Mouse (Mus musculus) frontal cortex, adult (tissue): ENCODE results near the gene Atxn7l1.

Experiments
- ATAC-seq: cut with Nextera tagmentation; 2 replicates; pipeline ENCODE4 v1.9.2; 2017; ENCODE audit warnings: mild to moderate bottlenecking, moderate library complexity, mixed read lengths; ENCODE audit not compliant: low TSS enrichment

Gene Atxn7l1

GRCm38 (mm10) chr12:33273147-33273546 is 125.7 kb downstream of the Atxn7l1 start:
- ATAC-seq = peak; percentile 21; the same call in 1 of the 2 replicates

GRCm38 (mm10) chr12:33273668-33274067 is 126.2 kb downstream of the Atxn7l1 start:
- peak; percentile 66 for ATAC-seq

DNA sequence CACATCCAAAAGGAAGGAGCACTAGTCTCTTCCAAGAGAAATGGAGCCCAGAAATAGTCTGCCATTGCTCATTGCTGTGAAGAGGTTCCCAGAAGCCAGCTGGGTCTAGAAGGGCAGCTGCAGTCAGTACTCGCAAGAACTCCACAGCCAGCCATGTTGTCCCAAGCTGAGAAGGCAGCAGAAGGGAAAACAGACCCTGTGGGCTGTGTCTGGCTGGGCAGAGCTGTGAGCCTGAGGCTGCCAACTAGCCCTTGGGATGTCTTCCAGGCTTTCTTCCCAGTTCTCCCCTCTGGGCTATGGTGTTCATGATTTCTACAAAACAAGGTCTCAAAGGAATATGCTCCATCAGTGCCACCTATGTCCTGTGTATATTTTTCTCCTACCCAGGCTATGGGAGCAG is 128.5 kb downstream of the Atxn7l1 start:
- ATAC-seq = no peak

DNA sequence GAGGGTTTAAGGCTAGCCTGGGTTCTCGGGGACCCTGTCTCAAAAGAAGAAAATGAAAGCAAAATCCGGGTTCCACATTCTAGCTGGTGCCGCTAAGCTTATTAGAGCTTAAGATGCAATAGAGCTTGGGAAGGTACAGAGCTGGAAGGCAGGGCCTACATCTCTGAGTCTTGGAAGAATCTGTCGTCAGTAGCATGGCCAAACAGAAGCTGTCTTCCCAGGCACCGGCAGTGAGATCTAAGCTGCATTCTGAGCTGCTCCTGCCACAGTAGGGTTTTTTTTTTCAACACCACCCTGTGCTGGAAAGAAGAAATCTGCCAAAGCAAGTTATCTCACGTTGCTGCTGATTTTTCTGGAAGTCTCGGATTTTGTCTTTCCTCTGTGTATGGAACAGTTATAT is 129.9 kb downstream of the Atxn7l1 start:
- ATAC-seq = peak; percentile 75

GRCm38 (mm10) chr12:33279159-33279558 is 131.7 kb downstream of the Atxn7l1 start:
- ATAC-seq = no peak

- ATAC-seq = no peak
Observed at GRCm38 (mm10) chr12:33280805-33281204, 133.3 kb downstream of the Atxn7l1 start.

- no peak for ATAC-seq
Observed at GRCm38 (mm10) chr12:33284344-33284936, 136.9 kb downstream of the Atxn7l1 start.

DNA sequence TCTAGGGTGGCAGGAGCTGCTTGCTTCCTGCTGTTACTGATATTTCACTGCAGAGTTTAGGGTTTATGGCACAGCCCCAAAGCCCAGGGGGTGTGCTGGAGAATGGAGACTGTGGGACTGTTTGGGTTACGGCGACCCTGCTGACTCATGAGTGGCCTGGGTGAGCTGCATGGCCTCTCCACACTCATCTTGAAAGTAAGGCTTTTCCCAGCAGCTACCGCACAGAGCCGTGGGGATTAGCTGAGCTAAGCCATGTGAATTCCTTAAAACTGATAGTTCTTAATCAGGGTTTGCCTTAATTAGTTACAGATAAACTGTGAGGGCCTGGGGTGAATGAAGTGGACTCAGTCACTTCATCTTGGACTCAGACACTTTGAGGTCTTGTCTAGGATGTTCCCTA is 137.9 kb downstream of the Atxn7l1 start:
- no peak for ATAC-seq

DNA sequence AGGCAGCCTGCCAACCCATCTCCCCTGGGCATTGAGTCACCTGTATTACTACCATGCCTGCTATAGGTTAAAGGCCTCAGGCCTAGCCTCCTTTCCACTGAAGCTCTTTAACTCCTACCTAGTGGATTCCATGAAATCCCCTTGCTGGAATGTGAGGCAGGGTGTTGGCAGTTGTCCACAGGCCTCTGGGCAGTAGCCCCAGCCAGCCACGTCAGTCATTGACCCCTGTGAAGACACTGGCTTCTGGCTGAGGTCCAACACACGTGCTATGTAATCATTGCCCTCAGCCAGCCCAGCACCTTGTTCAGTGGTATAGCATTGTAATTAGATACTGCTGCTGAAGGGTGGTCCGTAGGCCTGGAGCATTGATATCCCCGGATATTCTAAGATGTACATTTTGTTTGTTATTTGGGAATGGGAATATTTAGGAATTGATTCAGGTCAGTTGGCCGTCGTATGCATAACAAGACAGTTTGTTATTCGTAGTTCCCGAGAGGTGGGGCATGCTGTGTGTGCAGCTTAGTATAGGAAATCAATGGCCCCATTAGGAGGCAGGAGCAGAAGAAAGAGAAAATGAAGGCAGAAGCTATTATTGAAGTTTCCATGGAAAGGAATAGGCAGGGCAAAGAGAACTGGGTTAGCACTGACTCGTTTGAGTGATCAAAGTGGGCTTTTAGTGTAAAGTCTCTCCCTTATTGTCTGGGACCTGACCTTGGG is 138.6 kb downstream of the Atxn7l1 start:
- ATAC-seq = no peak

DNA sequence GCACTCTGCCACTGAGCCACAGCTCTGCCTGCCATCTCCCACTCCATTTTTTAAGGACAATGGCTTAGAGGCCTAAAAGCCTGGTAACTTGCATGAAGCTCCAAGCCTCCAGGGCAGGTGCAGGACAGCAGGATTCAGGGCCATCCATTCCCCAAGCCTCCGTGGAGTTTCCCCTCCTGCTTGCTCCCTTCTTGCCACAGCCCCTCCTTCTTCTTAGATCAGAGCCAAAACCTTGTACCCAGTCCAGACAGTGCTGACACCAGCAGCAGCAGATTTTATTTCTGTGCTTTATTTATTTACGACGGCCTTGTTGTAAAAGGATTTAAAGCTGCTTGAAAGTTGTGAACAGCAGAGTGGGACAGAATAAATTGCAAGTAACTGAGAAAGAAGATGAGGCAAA is 140.2 kb downstream of the Atxn7l1 start:
- ATAC-seq = no peak

DNA sequence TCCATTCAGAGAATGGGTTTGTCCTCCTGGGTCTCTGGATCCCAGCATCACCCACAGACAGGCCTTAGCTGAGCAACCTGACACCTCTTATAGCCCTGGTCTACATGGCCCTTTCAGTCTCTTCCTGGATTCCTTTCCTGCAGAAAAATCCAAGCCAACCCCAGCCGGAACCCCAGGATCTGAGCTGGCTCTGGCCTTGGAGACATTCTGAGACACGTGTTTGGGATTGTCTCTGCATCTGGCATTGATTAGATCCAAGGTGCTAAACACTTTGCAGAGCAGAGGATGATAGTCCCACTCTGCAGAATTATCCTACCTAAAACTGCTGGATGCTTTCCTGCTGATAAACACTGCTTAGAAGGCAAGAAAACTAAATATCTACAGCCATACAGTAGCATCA is 141.3 kb downstream of the Atxn7l1 start:
- ATAC-seq = no peak

DNA sequence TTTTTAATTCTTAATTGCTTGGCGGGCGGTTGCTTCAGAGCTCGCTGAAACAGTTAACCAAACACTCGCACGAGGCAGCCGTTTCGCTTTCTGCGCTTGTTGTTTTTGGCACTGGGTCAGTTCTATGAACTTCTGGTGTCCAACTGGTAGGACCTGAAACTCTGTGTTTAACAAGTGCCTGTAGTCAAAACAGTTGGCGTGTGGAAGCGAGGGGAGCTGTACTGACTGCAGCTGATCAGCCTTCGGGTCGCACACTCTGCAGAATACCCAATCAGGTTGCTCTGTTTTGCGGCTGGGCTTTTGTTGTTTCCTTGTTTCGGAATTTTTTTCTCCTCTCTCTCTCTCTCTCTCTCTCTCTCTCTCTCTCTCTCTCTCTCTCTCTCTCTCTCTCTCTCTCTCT is 154.6 kb downstream of the Atxn7l1 start:
- ATAC-seq = peak; percentile 48

GRCm38 (mm10) chr12:33302523-33303383 is 155.3 kb downstream of the Atxn7l1 start:
- ATAC-seq = peak; percentile 53

GRCm38 (mm10) chr12:33303384-33303770 is 155.9 kb downstream of the Atxn7l1 start:
- ATAC-seq = peak; percentile 39

DNA sequence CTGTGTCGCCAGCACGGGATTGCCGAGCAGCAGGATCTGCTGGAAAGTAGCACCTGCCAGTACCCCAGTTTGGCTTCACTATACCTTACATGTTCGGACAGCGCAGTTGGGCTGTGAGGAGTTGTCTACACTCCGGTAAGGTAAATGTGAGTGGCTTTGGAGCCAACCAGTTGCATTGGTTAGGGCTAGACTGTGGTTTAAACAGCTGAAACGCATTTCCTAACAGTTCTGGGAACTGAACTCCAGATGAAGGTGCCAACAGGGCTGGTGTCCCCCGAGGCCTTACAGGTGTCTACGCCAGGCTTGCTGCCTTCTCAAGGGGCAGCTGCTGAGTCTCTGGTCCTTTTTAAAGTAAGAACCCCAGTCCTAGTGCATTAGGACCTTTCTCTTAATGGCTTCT is 157.6 kb downstream of the Atxn7l1 start:
- no peak for ATAC-seq

GRCm38 (mm10) chr12:33306476-33306875 is 159.0 kb downstream of the Atxn7l1 start:
- ATAC-seq = no peak

GRCm38 (mm10) chr12:33308668-33309067 is 161.2 kb downstream of the Atxn7l1 start:
- ATAC-seq = no peak

DNA sequence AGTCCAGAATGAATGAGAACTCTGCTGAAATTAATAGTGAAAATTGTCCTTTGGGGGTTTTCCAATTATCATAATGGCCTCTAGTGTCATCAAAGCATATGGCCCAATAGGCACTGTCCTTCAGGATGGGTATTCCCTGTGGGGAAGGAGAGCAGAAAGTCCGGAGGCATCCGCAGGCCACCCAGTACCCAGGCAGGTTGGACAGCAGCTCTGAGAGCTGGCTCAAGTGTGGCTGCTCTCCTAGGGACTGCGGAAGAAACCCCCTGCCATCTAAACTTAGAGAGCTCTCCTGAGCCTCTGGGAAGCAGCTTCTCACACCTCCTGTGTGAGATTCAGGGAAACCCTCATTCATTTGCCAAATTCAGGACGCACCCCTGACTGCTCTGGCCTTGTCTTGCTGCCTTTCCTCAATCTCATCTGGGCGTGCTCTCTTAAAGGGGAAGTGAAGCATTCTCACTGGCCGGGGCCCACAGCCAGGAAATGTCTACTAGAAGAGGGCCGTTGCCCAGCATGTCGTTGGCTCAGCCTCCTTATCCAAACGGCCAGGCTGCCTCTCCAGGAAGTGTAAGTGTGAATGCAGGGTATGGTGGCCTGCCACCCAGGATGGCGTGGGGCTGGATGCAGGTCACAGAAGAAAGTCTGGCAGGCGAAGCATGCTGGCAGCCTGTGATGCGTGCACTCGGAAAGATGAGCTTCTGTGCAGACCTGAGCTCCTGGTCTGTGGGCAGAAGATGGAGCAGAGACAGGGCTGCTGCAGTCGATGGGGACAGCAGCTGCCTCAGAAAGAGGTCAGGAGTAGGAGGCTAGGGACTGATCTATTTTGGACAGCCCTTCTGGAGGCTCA is 166.6 kb downstream of the Atxn7l1 start:
- ATAC-seq = peak; percentile 79

GRCm38 (mm10) chr12:33314924-33315643 is 167.6 kb downstream of the Atxn7l1 start:
- ATAC-seq = no peak

GRCm38 (mm10) chr12:33315804-33316203 is 168.3 kb downstream of the Atxn7l1 start:
- no peak for ATAC-seq
